Comparison of ENCODE assay signal across 8 mouse cellular contexts in the genomic region with DNA sequence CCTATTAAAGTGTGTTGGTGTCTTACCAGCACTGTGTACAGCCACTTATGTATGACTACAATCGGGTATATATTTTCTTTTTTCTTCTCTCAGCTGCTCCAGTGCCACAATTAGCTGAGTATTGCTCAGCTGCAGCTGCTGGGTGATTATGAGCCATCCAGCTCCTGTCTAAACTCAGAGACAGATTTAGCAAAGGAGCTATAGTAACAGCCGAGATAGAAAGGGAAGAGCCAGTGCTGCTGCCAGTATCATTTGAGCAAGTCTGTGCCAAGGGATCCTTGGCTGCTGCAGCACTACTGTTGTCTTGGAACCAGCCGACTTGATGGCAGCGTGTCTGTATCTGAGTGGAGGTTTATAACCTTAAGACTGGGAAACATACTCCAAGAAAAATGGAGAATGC. TPM values are rescaled to one million over a fixed set of nuclear protein-coding genes. Genes with fewer than 3 reads are reported as not detected.
DNase-seq lines count a peak whose midpoint lies in the region; ATAC-seq and TF ChIP-seq lines count a peak whose summit lies in the region.

No protein-coding gene starts in this region.

- H3K9ac ChIP-seq in forebrain, embryonic 12.5 days, result no peak overlapping the region
- H3K9ac ChIP-seq in ES-E14 (ENCODE audit: insufficient read depth, low read depth, low read length, poor library complexity, severe bottlenecking), result peak overlapping the region; percentile 58; the same call in 1 of the 2 replicates
- 0 out of 2 replicates have a peak overlapping the region, but pooled peaks have one; percentile 22 for H3K9ac ChIP-seq in forebrain, embryonic 16.5 days (replicated peaks; ENCODE audit: low read depth, low read length)
- H3K9ac ChIP-seq in intestine, embryonic 15.5 days, result no peak overlapping the region
- no peak overlapping the region for H3K9ac ChIP-seq in midbrain, postnatal 0 days (replicated peaks; ENCODE audit: low read length, poor library complexity, severe bottlenecking)

- H3K4me3 ChIP-seq in forebrain, embryonic 12.5 days (replicated peaks), result no peak overlapping the region
- no peak overlapping the region for H3K4me3 ChIP-seq in forebrain, embryonic 10.5 days
- peak overlapping the region in 1 of 2 experiments; percentile 16; a peak in 1 of 4 replicates for H3K4me3 ChIP-seq in ES-E14 (ENCODE audit: insufficient read depth in 1 of 2, low read depth in 1 of 2, low read length in 2 of 2, poor library complexity in 1 of 2, severe bottlenecking in 1 of 2)
- no peak overlapping the region; the same call in 1 of the 2 replicates for H3K4me3 ChIP-seq in forebrain, embryonic 16.5 days (replicated peaks; ENCODE audit: low read length)
- H3K4me3 ChIP-seq in intestine, embryonic 15.5 days (replicated peaks), result no peak overlapping the region
- no peak overlapping the region for H3K4me3 ChIP-seq in midbrain, postnatal 0 days (ENCODE audit: low read depth, low read length)

- H3K9me3 ChIP-seq in forebrain, embryonic 12.5 days, result no peaks in the 10 kb centered on the region
- H3K9me3 ChIP-seq in forebrain, embryonic 10.5 days, result no peaks in the 10 kb centered on the region
- no peaks in the 10 kb centered on the region for H3K9me3 ChIP-seq in ES-E14 (ENCODE audit: control insufficient read depth, insufficient read depth, low read depth, low read length)
- no peaks in the 10 kb centered on the region for H3K9me3 ChIP-seq in forebrain, embryonic 16.5 days (ENCODE audit: control insufficient read depth, low read length)
- H3K9me3 ChIP-seq in intestine, embryonic 15.5 days, result no peaks in the 10 kb centered on the region
- no peaks in the 10 kb centered on the region for H3K9me3 ChIP-seq in midbrain, postnatal 0 days (ENCODE audit: low read length)

- ATAC-seq in forebrain, embryonic 12.5 days (ENCODE audit: low FRiP score), result no peak
- peak; percentile 86 for ATAC-seq in forebrain, embryonic 16.5 days
- ATAC-seq in intestine, embryonic 15.5 days, result no peak
- ATAC-seq in midbrain, postnatal 0 days (ENCODE audit: low FRiP score), result no peak
- ATAC-seq in erythroid progenitor cell, adult 5-6 weeks (replicated peaks; ENCODE audit: low FRiP score, poor library complexity, severe bottlenecking), result no peak

- H3K4me1 ChIP-seq in forebrain, embryonic 12.5 days, result peaks cover 9% of the 10 kb centered on the region; the same call in 1 of the 2 replicates
- H3K4me1 ChIP-seq in forebrain, embryonic 10.5 days, result peaks cover 15% of the 10 kb centered on the region
- H3K4me1 ChIP-seq in ES-E14 (ENCODE audit: control insufficient read depth in 2 of 2, insufficient read depth in 2 of 2, low read length in 2 of 2, poor library complexity in 1 of 2), result peaks cover 0 to 11% of the 10 kb centered on the region in 2 experiments
- peaks cover 17% of the 10 kb centered on the region for H3K4me1 ChIP-seq in forebrain, embryonic 16.5 days (replicated peaks; ENCODE audit: control insufficient read depth, insufficient read depth, low read length)
- H3K4me1 ChIP-seq in intestine, embryonic 15.5 days (replicated peaks), result 0 out of 2 replicates have a peak, but pooled peaks cover 3% of the 10 kb centered on the region
- no peaks in the 10 kb centered on the region for H3K4me1 ChIP-seq in midbrain, postnatal 0 days (ENCODE audit: insufficient read depth, low read length)

- 65% methylated on average over 4 of the region's 4 CpGs for WGBS in forebrain, embryonic 12.5 days
- 85% methylated on average over 4 of the region's 4 CpGs for WGBS in forebrain, embryonic 10.5 days
- WGBS in forebrain, embryonic 16.5 days, result 18% methylated on average over 4 of the region's 4 CpGs
- WGBS in intestine, embryonic 15.5 days, result 63% methylated on average over 4 of the region's 4 CpGs
- WGBS in midbrain, postnatal 0 days, result 59% methylated on average over 4 of the region's 4 CpGs

- H3K27me3 ChIP-seq in forebrain, embryonic 12.5 days, result no peaks in the 10 kb centered on the region
- no peaks in the 10 kb centered on the region for H3K27me3 ChIP-seq in forebrain, embryonic 10.5 days (ENCODE audit: poor library complexity, severe bottlenecking)
- no peaks in the 10 kb centered on the region for H3K27me3 ChIP-seq in forebrain, embryonic 16.5 days (replicated peaks; ENCODE audit: control insufficient read depth, insufficient read depth, low read length)
- no peaks in the 10 kb centered on the region for H3K27me3 ChIP-seq in intestine, embryonic 15.5 days (replicated peaks)
- H3K27me3 ChIP-seq in midbrain, postnatal 0 days (ENCODE audit: insufficient read depth, low read length), result no peaks in the 10 kb centered on the region

- no peak for TF ChIP-seq CTCF in midbrain, postnatal 0 days (IDR thresholded peaks at IDR 0.05)

- H3K36me3 ChIP-seq in forebrain, embryonic 12.5 days (replicated peaks), result no peaks in the 10 kb centered on the region
- H3K36me3 ChIP-seq in forebrain, embryonic 10.5 days (replicated peaks), result no peaks in the 10 kb centered on the region
- no peaks in the 10 kb centered on the region for H3K36me3 ChIP-seq in ES-E14 (ENCODE audit: control insufficient read depth, insufficient read depth, low read length, poor library complexity, severe bottlenecking)
- H3K36me3 ChIP-seq in forebrain, embryonic 16.5 days (ENCODE audit: control insufficient read depth, insufficient read depth), result no peaks in the 10 kb centered on the region
- no peaks in the 10 kb centered on the region for H3K36me3 ChIP-seq in intestine, embryonic 15.5 days
- no peaks in the 10 kb centered on the region for H3K36me3 ChIP-seq in midbrain, postnatal 0 days (ENCODE audit: insufficient read depth, low read length)

- 0 out of 2 replicates have a peak overlapping the region, but pooled peaks have one; percentile 31 for H3K27ac ChIP-seq in forebrain, embryonic 12.5 days
- H3K27ac ChIP-seq in forebrain, embryonic 10.5 days, result no peak overlapping the region
- peak overlapping the region; percentile 43; the same call in 1 of the 2 replicates for H3K27ac ChIP-seq in ES-E14 (ENCODE audit: insufficient read depth, low read depth, low read length, poor library complexity, severe bottlenecking)
- peak overlapping the region; percentile 82 for H3K27ac ChIP-seq in forebrain, embryonic 16.5 days (ENCODE audit: low read length)
- H3K27ac ChIP-seq in intestine, embryonic 15.5 days, result peak overlapping the region; percentile 11; the same call in 1 of the 2 replicates
- no peak overlapping the region for H3K27ac ChIP-seq in midbrain, postnatal 0 days (ENCODE audit: low read depth, low read length)

- no peak overlapping the region; the same call in 1 of the 2 replicates for H3K4me2 ChIP-seq in forebrain, embryonic 12.5 days
- H3K4me2 ChIP-seq in forebrain, embryonic 16.5 days (ENCODE audit: low read length), result peak overlapping the region; percentile 35
- no peak overlapping the region for H3K4me2 ChIP-seq in intestine, embryonic 15.5 days (replicated peaks)
- no peak overlapping the region for H3K4me2 ChIP-seq in midbrain, postnatal 0 days (ENCODE audit: low read depth, low read length, poor library complexity, severe bottlenecking)

- no peak for DNase-seq in forebrain, embryonic 10.5 days (ENCODE audit: extremely low spot score, low spot score)
- no peak for DNase-seq in ES-E14 (ENCODE audit: low read depth, low spot score)
- peak; percentile 63 for DNase-seq in midbrain, postnatal 0 days (ENCODE audit: low spot score)
- DNase-seq in ovary, postnatal 10 days (ENCODE audit: low spot score), result no peak

- in situ Hi-C loops in ES-E14 (cut with MboI; ENCODE audit: low sequenced_read_pairs in 2 of 2, unreplicated experiment in 2 of 2), result no loop called here

TF ChIP-seq in ES-E14, 5 proteins besides CTCF, POLR2A, EP300 and RAD21:
- TF ChIP-seq HCFC1 (IDR thresholded peaks at IDR 0.05; ENCODE audit: borderline replicate concordance, insufficient read depth, low read length) (no peak), MAFK (IDR thresholded peaks at IDR 0.05; ENCODE audit: insufficient read depth, low read depth, low read length) (no peak), ZC3H11A (IDR thresholded peaks at IDR 0.05; ENCODE audit: borderline replicate concordance, low read depth, low read length) (no peak), CHD2 (IDR thresholded peaks at IDR 0.05; ENCODE audit: low read depth, low read length) (no peak), ZNF384 (IDR thresholded peaks at IDR 0.05; ENCODE audit: low read depth, low read length) (no peak)

RNA-seq across cellular contexts. Expression of gene Yes1, which starts 3.7 kb away (rescaled TPM):
- 32.6 and 34.2 TPM in 2 replicates for polyA plus RNA-seq in forebrain, embryonic 12.5 days (2016; fragmentation: Nextera tagmentation; extraction: Ambion mirVana)
- polyA plus RNA-seq in forebrain, embryonic 10.5 days (2016; fragmentation: Nextera tagmentation; extraction: Ambion mirVana), result 28.9 and 29.7 TPM in 2 replicates
- 84.7 and 91.3 TPM in 2 replicates for total RNA-seq in ES-E14 (2012; rRNA removed)
- polyA plus RNA-seq in forebrain, embryonic 16.5 days (2015; fragmentation: Nextera tagmentation; extraction: Ambion mirVana), result 20.6 and 23.8 TPM in 2 replicates
- polyA plus RNA-seq in intestine, embryonic 15.5 days (2015; fragmentation: Nextera tagmentation; extraction: Ambion mirVana), result 31.5 and 35.4 TPM in 2 replicates
- total RNA-seq in midbrain, postnatal 0 days (2014; rRNA removed), result 20.3 and 22.8 TPM in 2 replicates
- polyA plus RNA-seq in midbrain, postnatal 0 days (2015; fragmentation: Nextera tagmentation; extraction: Ambion mirVana), result 11.5 TPM in 2 replicates
- not detected in 2 replicates for total RNA-seq in erythroid progenitor cell, adult 5-6 weeks (2015; ENCODE audit: low replicate concordance)
- not detected in 2 replicates for total RNA-seq in erythroid progenitor cell, adult 5-6 weeks (2017; ENCODE audit: low replicate concordance)

Comparison
In these comparisons a context has a peak if more than half of its experiments do, and no peak if none do; other contexts are left out.
1. H3K27ac ChIP-seq: peak in forebrain, embryonic 12.5 days (single experiment), ES-E14 (single experiment), forebrain, embryonic 16.5 days (single experiment) and intestine, embryonic 15.5 days (single experiment); none in forebrain, embryonic 10.5 days (single experiment) and midbrain, postnatal 0 days (single experiment).
2. H3K9ac ChIP-seq: peak in ES-E14 (single experiment) and forebrain, embryonic 16.5 days (single experiment); none in forebrain, embryonic 12.5 days (single experiment), intestine, embryonic 15.5 days (single experiment) and midbrain, postnatal 0 days (single experiment).